Mouse (Mus musculus): ENCODE data around the gene Psmc3.

- TF ChIP-seq POU5F1 (IDR thresholded peaks at IDR 0.05; ENCODE audit: borderline replicate concordance, low read length) (no peak), CTCF (conservative IDR thresholded peaks at IDR 0.05; ENCODE audit: low read length) (no peak)
These were observed 1.1 kb upstream of the Psmc3 start for GRCm38 (mm10) chr2:91052752-91053151.
